Mouse (Mus musculus) leukemia stem cell, adult 10-12 weeks (primary cell): Measurements from ENCODE around the gene Zfp983. TPM values are rescaled to one million over a fixed set of nuclear protein-coding genes. Genes with fewer than 3 reads are reported as not detected.

Source experiments
- polyA plus RNA-seq: library from polyadenylated mRNA; stranded (reverse); fragments of >175 nt; gene quantifications from 2 replicates; pipeline ENCODE4 v1.2.3, GENCODE M21; 2012; ENCODE audit warnings: low replicate concordance

Gene Zfp983
- 0.34 TPM in 1 of 2 replicates, not detected in the other for polyA plus RNA-seq

GRCm38 (mm10) chr17:21650364-21650907, at the start of gene Zfp983:
Gene Zfp983 (plus strand): TSS chr17:21650624.

GRCm38 (mm10) chr17:21691560-21691959, 41.1 kb downstream of the Zfp983 start, which contains the start of gene Gm10226:
Gene Gm10226 (plus strand): TSS chr17:21691860.

GRCm38 (mm10) chr17:21707343-21707996, 57.0 kb downstream of the Zfp983 start, which contains the start of gene Zfp760:
Gene Zfp760 (plus strand): TSS chr17:21707741.

Other genes starting within 250 kb of the Zfp983 start
- 0.17 and 0.35 TPM in 2 replicates for gene Zfp54, start 227.4 kb upstream of the Zfp983 start, polyA plus RNA-seq
- 0.09 and 1.2 TPM in 2 replicates for gene Zfp51, start 200.2 kb upstream of the Zfp983 start, polyA plus RNA-seq
- 0.66 and 1.7 TPM in 2 replicates for gene Zfp53, start 161.6 kb upstream of the Zfp983 start, polyA plus RNA-seq
- 0.16 and 0.38 TPM in 2 replicates for gene Zfp52, start 115.1 kb upstream of the Zfp983 start, polyA plus RNA-seq
- 0.32 and 2.1 TPM in 2 replicates for gene Zfp948, start 83.6 kb upstream of the Zfp983 start, polyA plus RNA-seq
- gene Gm10226, start 41.2 kb downstream of the Zfp983 start, polyA plus RNA-seq, result not detected in 2 replicates
- 0.10 and 1.2 TPM in 2 replicates for gene Zfp760, start 57.1 kb downstream of the Zfp983 start, polyA plus RNA-seq
- gene Zfp229, start 80.2 kb downstream of the Zfp983 start, polyA plus RNA-seq, result 1.0 and 3.1 TPM in 2 replicates
- gene Zfp820, start 195.1 kb downstream of the Zfp983 start, polyA plus RNA-seq, result 0.14 TPM in 1 of 2 replicates, not detected in the other